Mouse (Mus musculus): ENCODE measurements around the gene Gm20662. TPM values are rescaled to one million over a fixed set of nuclear protein-coding genes. Genes with fewer than 3 reads are reported as not detected.
"Not testable (repeated sequence)": the region's sequence is repeated elsewhere in the genome, so short reads cannot be mapped to it uniquely, and the experiment has no call there.

Gm20662 gene
- total RNA-seq, 4 experiments from 2014 or later = 0.78 to 3.9 (median 2.1) TPM

DNA sequence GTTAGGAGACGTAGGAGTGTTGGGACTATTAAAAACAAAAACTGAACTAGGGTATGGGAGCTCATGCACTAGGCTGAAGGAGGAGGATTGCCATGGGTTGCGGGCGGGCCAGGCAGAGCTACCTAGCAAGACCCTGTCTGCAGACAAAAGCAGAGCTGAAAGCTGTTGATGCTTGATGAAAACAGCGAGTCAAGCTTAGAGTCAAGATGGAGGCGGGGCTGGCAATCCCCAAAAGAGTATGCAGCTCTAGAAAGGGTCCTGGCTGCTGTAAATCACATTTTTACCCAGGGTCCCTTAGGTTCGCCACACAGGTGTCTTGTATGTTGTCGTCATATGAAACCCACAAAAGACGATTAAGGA is 7.4 kb downstream of the Gm20662 start:
- DNase-seq (ENCODE audit: low spot score in 2 of 2) = no peak

DNA sequence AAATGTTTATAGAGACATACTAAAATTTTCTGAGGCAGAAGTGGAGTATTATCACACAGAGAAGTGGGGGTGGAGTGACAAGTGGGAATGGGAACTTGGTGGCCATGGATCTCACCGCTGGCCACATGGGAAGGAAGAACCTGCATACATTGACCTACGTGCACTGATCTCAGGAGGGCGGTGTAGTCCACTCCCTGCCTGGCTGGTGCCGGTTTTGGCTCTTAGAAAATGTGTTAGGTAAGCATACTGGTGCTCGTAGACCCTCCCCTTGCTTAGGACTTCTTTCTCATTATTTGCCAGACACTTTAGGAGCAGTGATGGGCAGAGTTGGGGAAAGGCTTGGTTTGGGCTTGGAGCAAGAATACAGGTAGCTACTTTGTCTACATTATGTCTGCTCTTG is 11.9 kb downstream of the Gm20662 start:
- no peak for DNase-seq (ENCODE audit: low spot score in 2 of 2)

DNA sequence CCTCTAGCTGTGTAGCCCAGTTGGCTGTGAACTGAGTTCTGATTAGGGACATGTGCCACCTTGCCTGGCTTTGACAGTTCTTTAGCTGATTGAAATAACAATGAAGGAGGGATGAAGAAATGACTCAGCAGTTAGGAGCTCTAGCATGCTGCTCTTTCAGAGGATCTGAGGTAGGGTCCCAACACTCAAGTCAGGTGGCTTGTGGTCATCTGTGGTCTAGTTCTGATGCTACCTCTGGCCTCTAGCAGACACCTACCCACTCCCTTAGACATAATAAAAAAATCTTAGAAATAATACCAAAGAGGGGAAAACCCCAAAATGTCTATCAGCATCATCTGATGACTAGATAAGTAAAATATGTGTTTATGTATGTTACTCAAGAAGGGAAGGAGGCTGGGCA is 14.2 kb downstream of the Gm20662 start:
- no peak for DNase-seq (ENCODE audit: low spot score in 2 of 2)

DNA sequence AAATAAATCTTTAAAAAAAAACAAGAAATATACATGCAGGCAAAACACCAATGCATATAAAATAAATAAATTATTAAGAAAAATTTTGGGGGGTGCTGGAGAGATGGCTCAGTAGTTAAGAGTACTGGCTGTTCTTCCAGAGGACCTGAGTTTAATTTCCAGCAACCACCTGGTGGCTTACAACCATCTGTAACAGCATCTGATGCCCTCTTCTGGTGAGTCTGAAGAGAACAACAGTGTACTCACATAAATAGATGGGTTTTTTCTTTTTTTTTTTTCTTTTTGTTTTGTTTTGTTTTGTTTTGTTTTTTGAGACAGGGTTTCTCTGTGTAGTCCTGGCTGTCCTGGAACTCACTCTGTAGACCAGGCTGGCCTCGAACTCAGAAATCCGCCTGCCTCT is 17.4 kb downstream of the Gm20662 start:
- not testable (repeated sequence) for DNase-seq (ENCODE audit: low spot score in 2 of 2)

DNA sequence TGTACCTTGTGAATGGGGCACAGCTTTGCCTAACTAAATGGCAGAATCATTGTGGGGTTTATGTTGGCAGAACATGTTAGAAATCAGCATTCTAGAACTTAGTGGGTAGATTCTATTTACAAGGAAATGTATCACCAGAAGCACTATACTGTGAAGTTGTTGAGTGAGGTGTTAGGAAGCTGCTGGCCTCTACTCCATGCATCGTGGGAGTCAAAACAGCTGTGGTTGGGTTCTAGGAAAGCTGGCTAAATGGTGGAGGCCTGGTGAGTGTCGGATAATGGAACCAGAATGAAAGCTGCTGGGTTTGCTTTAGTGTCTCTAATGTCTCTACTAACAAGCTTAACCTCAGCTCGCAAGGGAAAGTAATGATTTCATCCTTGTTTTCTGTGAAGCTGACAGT is 21.0 kb downstream of the Gm20662 start:
- DNase-seq (ENCODE audit: low spot score in 2 of 2) = no peak

DNA sequence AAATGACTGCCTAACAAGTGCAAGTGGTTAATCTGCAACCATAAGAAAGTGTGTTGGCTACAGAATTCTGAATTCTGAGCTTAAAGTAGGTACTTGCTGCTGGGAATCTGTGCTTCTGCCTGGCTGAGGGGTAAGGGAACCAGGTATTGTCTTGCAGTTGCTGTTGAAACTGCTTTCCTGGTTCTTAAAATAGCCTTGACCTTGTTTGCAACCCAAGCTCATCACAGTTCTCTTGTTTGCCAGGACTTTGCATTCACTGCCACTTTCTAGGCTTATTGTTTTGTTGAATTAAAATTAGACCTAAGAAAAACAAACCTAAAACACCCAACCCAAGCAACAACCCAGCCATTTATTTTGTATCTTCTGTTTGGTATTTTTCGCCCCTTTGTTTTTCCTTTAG is 24.6 kb downstream of the Gm20662 start:
- no peak for DNase-seq (ENCODE audit: low spot score in 2 of 2)

DNA sequence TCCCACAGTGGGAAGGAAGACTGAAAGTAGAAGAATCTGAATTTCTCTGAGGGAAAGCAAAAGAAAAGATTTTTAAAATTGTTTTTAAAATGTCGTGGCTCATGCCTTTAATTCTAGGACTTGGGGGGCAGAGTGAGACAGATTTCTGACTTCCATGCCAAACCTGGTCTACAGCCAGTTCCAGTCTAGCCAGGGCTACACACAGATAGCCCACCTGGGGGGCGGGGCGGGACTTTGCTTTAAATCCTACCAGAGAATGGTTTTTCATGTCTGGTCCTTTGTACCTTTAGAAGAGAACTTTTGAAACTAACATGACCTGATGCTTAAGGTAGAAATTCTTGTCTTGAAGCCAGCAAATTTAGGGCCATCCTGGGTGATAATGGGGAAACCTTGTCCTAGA is 27.1 kb downstream of the Gm20662 start:
- DNase-seq (ENCODE audit: low spot score in 2 of 2) = no peak

DNA sequence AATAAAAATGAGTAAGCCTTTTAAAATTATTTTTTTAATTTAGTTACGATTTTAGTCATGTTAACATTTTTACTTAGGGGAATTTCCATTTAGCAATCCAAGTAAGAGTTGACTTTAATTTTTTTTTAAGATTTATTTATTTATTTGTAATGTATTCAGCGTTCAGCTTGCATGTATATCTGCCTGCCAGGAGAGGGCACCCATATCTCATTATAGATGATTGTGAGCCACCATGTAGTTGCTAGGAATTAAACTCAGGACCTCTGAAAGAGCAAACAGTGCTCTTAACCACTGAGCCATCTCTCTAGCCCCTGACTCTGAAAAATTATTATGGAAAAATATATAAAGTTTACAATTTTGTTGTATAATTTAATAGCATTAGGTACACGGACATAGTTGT is 30.4 kb downstream of the Gm20662 start:
- DNase-seq (ENCODE audit: low spot score in 2 of 2) = no peak

DNA sequence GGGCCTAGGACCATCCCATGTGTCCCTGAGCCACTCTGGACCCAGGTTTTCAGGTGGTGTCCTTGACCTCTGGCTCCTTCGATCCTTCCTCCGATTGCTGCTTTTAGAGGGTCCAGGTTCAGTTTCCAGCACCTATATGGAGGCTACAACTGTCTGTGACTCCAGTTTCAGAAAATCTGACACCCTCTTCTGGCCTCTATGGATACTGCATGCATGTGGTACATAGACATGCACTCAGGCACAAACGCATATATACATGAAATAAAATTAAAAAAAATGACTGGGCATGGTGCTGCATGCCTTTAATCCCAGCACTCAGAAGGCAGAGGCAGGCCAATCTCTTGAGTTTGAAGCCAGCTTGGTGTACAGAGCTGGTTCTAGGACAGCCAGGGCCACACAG is 31.7 kb downstream of the Gm20662 start:
- DNase-seq (ENCODE audit: low spot score in 2 of 2) = no peak

DNA sequence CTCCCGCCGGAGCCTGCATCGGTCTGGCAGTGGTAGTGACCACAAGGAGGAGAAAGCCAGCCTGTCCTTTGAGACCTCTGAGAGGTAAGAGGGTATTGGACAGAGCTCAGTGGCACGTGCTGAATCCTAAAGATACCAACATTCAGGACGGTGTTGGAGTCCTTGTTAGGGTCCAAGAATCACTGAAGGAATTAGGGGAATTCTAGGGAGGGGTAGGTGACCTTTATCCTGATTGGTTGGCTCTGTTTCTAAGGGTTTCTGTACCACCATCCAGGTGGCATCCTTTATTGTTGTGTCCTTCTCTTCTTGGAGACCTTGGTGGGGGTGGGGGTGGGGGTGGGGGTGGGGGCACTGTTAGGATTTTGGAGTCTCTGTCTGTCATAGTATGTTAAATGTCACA is 36.0 kb downstream of the Gm20662 start:
- no peak for DNase-seq (ENCODE audit: low spot score in 2 of 2)

DNA sequence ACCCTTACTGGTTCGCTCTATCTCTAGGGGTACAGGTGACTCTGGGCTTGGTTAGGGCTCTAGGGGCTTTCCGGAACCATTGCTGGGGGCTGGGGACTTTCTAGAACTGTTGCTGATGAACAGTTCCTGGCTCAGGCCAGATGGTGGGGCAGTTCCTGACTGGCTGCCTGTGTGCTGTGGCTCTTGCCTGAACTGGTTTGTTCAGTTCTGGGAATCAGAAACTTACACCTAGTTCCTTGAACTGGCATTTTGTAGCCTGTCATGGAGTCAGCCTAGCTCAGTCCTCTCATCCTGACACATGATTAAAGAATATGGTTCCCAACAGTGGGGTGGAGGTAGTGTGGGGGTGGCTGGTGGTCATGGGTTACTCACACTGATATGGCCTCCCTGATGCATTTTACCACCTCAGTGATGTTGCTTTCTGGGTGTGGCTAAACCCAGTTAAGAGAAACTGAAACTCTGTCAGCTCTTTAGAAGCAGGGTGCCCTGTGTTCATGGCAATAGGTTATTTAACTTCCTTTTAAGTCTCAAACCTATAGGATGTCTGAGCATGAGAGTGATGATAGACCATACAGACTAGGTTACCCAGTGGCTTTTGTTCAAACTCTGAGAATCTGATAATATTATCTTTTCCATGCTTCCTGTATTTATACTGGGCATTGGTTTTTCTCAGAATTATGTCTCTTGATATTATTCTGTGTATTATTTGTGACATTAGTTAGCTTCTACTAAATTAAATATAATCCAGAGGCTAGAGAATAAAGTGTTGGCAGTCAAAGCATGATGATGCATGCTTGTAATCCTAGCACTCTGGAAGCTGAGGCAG is 39.4 kb downstream of the Gm20662 start:
- no peak for DNase-seq (ENCODE audit: low spot score in 2 of 2)

DNA sequence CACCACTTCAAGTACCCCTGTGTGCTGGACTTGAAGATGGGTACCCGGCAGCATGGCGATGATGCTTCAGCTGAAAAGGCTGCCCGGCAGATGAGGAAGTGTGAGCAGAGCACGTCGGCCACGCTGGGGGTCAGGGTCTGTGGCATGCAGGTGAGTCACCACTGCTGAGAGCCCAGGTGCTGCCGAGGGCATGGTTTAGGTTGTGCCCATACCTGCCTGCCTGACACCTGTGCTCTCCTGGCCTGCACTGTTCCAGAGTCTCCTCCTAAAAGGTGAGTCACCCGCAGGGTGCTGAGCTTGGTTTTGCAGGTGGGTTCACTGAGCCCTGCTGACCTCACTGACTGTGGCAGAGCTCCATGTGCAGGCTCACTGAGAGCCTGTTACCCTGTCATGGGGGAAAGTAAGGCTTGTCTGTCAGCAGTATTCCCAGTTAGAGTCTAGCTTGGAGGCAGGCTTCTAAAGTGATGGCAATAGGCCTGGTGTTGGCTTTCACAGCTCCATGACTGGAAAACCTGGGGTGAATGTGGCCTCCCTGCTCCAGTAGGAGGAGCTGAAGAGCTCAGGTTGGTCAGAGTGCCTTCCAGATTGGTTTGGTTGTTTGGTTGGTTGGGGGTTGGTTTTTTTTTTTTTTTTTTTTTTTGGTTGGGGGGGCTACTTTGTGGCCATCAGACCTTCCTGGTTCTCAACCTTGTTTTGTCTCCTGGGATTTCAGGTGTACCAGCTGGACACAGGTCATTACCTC is 48.8 kb downstream of the Gm20662 start:
- DNase-seq (ENCODE audit: low spot score in 2 of 2) = no peak

DNA sequence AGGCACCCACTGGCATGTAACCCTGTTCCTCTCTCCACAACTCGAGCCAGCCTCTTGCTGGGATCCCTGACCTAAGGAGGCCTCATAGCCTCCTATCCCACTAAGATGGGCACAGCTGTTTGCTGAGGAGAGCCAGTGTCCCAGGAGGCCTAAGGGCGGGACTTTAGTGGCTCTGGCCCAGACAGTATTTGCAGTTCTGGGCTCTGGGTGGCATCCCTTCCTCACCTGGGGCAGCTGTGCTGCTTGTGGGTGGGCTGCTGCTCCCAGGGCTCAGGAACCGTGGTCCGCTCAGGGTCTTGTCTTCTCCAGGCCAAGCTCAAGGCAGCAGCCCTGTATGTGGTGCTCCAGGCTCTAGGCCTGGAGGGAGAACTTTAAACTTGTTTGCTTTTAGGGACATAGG is 50.4 kb downstream of the Gm20662 start:
- no peak for DNase-seq (ENCODE audit: low spot score in 2 of 2)

DNA sequence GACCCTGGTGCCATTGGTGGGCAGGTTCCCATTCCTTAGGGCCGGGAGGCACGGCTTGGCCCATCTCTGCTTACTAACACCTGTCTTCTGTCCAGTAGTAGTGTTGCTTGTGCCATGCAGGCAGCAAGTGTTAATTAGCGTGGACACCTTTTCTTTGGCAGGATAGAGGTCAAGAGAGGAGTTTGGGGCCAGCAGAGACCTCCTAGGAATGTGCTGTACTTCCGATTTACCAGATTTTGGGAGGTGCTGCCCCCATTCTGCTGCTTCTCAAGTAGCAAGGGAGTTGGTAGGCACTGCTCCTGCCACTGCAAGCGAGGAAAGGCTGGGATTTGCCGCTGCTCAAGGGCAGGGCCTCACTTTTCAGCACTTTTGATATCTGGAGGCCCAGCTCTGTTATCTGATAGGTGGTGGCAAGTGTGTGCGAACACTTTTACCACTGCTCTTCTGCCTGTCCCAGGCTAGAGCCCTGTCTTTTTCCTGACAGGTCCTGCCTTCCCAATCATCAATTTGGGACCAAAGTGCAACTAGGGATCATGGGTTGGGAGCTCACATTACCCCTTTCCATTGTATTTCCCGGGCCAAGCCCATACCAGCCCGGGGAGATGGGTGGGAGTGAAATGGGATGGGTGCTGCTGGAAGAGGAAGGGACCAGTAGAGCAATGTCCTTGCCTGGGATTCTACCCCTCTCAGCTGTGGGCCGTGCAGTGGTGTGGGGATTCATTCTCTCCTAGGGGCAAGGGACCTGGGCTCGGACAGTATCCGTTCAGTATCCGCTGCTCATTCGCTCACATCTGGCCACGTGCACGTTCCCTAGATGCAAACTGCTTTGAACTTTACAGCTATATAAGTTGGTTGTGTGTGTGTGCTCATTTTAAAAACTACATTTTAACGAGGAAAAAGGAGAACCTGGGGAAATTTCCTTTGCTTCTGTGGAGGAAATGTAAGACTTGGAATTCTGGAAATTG is 51.7 kb downstream of the Gm20662 start:
- DNase-seq (ENCODE audit: low spot score in 2 of 2) = no peak

DNA sequence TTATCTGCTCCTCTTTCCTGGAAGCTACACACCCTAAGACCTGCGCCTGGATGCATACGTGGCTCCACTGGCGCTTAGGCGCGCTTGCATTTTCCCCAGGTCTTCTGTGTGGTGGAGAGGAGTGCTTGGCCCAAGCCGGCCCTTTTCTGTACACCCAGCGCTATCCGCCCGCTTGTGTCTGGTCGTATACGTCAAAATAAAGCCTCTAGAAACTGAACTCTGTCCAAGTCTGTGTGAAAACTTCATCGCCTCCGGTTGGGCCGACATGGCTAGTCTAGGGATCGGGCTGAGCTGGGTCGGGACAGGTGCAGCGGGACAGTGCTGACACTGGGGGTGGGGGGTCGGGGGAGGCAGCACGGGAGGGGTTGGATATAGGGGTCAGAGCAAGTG is 52.4 kb downstream of the Gm20662 start:
- no peak for DNase-seq (ENCODE audit: low spot score in 2 of 2)

DNA sequence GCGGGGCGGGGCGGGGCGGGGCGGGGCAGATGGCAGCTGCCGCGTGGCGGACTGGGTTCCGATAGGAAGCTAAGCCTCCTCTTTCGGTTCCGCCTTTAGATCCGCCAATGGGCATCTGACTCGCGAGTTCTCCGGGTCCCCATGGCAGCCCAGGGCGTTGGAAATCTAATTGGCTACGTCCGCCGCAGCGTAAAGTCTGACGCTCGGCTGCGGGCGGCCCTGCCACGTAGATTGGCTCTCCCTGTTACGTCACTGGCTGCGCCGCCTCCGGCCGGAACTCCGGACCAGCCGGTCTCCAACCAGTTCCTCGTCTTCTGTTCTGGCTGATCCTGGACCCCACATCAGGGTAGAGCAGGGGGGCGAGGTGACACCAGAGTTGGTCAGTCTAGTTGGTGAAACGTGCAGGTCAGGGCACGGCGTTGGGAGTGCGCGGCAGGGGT is 52.9 kb downstream of the Gm20662 start, which contains the start of gene Gmppb:
Gene Gmppb, plus strand, starts transcription at position 227 of the 440 bp plus-strand sequence.
- DNase-seq (ENCODE audit: low spot score in 2 of 2) = peak; percentile 96

DNA sequence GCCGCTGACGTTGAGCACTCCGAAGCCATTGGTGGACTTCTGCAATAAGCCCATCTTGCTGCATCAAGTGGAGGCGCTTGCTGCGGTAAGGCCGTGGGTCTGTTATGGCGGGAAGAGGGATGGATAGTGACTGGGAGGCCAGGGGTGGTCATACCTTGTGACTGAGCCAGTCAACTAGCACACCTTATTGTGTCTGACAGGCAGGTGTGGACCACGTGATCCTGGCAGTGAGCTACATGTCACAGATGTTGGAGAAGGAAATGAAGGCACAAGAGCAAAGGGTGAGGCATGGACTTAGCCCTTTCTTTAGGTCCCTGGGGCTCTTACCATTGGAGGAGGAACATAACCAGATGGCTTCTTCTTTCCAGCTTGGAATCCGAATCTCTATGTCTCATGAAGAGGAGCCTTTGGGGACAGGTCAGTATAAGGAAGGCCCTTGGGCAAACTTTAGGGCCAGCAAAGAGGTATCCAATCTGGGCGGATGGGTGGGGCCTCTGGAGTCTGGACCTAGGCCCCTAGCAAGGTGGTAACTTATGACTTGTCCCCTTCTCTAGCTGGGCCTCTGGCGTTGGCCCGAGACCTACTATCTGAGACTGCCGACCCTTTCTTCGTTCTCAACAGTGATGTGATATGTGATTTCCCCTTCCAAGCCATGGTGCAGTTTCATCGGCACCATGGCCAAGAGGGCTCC is 53.6 kb downstream of the Gm20662 start:
- no peak for DNase-seq (ENCODE audit: low spot score in 2 of 2)

DNA sequence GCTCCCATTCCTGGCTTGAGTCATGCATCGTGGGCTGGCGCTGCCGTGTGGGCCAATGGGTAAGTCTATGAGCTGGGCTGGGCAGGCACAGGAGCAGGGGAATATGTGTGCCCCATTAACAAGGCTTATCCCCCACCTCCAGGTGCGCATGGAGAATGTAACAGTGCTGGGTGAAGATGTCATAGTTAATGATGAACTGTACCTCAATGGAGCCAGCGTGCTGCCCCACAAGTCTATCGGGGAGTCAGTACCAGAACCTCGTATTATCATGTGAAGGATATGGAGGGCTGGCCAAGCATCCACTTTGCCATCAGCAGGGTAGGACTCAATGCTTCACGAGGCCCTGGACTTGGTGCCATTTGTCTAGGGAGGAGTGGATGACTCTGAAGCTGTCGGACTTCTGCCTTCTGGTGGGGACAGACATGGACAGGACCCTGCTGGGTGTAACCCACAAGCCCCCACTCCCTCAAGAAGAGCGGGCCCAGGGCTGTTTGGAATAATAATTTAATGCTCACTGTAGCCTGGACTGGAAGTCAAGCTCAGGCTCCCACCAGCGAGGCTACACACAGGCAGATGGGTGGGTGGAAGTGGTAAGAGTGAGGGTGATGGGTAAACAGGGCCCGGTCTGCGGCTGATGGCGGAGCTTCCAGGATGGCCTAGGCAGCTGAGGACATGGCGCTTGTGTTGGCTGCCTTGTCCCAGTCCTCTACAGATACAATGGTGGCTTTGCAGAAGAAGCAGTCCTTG is 55.2 kb downstream of the Gm20662 start:
- DNase-seq (ENCODE audit: low spot score in 2 of 2) = no peak

DNA sequence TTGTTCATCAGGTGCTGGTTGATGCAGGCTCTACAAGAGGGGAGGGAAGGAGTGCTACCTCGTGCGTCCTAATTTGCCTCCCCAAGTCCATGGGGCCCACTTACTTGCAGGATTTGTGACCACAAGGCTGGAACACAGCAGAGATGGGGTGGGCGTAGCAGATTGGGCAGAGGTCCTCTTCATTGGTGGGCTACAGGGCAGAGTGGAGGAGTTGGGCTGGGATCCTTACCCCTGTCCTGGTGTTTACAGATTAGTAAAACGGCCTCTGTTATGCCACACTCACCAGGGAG is 55.7 kb downstream of the Gm20662 start:
- DNase-seq (ENCODE audit: low spot score in 2 of 2) = no peak

DNA sequence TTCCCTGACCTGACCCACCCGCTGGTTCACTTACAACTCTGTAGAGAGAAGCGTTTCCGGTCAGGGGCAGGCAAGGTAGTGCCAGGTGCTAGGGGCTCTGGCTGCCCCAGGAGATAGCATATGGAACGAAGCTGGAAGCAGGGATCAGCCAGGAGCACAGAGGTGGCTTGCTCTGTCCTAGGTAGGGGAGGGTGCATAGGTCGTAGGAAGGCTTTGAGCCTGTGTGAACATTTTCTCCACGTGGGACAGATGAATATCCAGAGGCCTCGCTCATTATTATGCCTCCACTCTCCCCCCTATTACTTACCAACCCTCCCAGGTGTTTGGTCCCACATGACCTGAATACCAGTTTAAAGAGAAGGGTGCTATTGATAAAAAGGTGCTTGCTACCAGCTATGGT is 56.3 kb downstream of the Gm20662 start:
- DNase-seq (ENCODE audit: low spot score in 2 of 2) = no peak

Measured in layer of hippocampus, adult 8-10 months (tissue).